Mouse (Mus musculus) midbrain, embryonic 13.5 days (tissue): ENCODE measurements around the gene Tmprss4. TPM values are rescaled to one million over a fixed set of nuclear protein-coding genes. Genes with fewer than 3 reads are reported as not detected.

ENCODE experiments used
- ATAC-seq: fragments of 200-750 bp; cut with Nextera tagmentation; 2 replicates; pipeline ENCODE4 v1.8.0; 2017; ENCODE audit warnings: mild to moderate bottlenecking, moderate TSS enrichment, moderate library complexity
- H3K27ac ChIP-seq: fragments of 300-500 bp; sonication (generic); 2 replicates; pipeline ENCODE4 v1.5.1; 2015; ENCODE audit warnings: inconsistent platforms, mild to moderate bottlenecking, moderate library complexity
- H3K27me3 ChIP-seq: fragments of 300-500 bp; sonication (generic); 2 replicates; pipeline ENCODE4 v1.6.1; 2015; ENCODE audit warnings: mild to moderate bottlenecking, inconsistent platforms
- H3K36me3 ChIP-seq: fragments of 300-500 bp; sonication (generic); 2 replicates; pipeline ENCODE4 v1.6.1; 2015; ENCODE audit warnings: mild to moderate bottlenecking, inconsistent platforms
- H3K4me1 ChIP-seq: fragments of 300-500 bp; sonication (generic); replicated peaks from 2 replicates; pipeline ENCODE4 v1.6.1; 2015; ENCODE audit warnings: inconsistent platforms
- H3K4me2 ChIP-seq: fragments of 300-500 bp; sonication (generic); replicated peaks from 2 replicates; pipeline ENCODE4 v1.6.1; 2015; ENCODE audit warnings: moderate library complexity, mild to moderate bottlenecking, inconsistent platforms
- H3K4me3 ChIP-seq: fragments of 300-500 bp; sonication (generic); replicated peaks from 2 replicates; pipeline ENCODE4 v1.5.1; 2015; ENCODE audit warnings: mild to moderate bottlenecking, inconsistent platforms
- H3K9ac ChIP-seq: fragments of 300-500 bp; sonication (generic); replicated peaks from 2 replicates; pipeline ENCODE4 v1.6.1; 2015; ENCODE audit warnings: mild to moderate bottlenecking, inconsistent platforms
- H3K9me3 ChIP-seq: fragments of 300-500 bp; sonication (generic); 2 replicates; pipeline ENCODE4 v1.6.1; 2016; ENCODE audit warnings: mild to moderate bottlenecking, inconsistent platforms
- WGBS: fragments of 180-500 bp; shearing (Covaris S2); methylation state at CpG from one replicate; pipeline ENCODE4 v1.1.7; 2015; 5-methylcytosine and 5-hydroxymethylcytosine counted together
- polyA plus RNA-seq: library from polyadenylated mRNA; unstranded; fragments of >200 nt; fragmentation: Nextera tagmentation; extraction: Ambion mirVana; gene quantifications from 2 replicates; pipeline ENCODE4 v1.2.1, GENCODE M21; 2015

Tmprss4 gene
- polyA plus RNA-seq, 1 experiment from 2014 or later: not detected

DNA sequence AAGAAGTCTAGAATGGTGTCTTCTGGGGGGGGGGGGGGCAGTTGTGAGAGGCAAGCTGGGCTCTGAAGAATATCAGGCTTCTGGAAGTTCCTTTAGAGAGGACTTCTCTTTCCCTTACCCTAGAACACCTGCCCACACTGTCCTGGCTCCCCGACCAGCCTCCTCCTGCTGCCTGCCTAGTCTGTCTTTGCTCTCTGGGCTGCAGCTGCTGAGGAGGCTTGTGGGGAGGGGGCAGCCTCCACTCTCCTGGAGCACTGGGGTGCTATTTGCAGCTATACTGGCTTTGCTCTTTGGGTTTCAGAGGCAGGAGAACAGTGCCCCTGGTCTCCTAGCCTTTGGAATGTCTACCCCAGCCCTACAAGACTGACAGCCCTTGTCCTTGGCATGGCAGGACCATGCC, 53.0 kb downstream of the Tmprss4 start:
- Histone ChIP-seq H3K4me3 (no peak overlapping the region), H3K27me3 (peaks cover 45% of the 10 kb centered on the region), H3K9me3 (no peaks in the 10 kb centered on the region), H3K36me3 (no peaks in the 10 kb centered on the region), H3K4me2 (no peak overlapping the region), H3K27ac (no peak overlapping the region), H3K4me1 (peaks cover 3% of the 10 kb centered on the region), H3K9ac (no peak overlapping the region)
- WGBS: 82% methylated on average over 1 of the region's 1 CpGs
- no peak for ATAC-seq

DNA sequence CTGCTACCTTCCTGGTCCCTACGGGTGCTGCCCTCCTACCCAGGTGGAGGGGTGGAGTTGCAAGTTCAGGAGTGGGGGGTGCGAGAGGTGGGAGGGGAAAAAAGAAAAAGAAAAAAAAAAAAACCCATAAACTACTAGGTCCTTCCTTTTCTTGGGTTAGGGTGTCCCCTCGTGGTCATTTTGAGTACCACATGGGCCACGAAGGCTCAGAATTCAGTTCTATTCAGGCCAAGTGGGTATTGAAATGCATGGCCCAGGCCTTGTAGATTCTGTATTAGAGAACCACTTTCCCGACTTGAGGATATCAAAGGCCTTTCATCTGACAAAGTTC, 57.7 kb downstream of the Tmprss4 start:
- peak overlapping the region; percentile 70 for H3K4me2 ChIP-seq
- peak overlapping the region; percentile 36 for H3K4me3 ChIP-seq
- peaks cover 87% of the 10 kb centered on the region for H3K27me3 ChIP-seq
- H3K27ac ChIP-seq: no peak overlapping the region
- H3K36me3 ChIP-seq: no peaks in the 10 kb centered on the region
- peaks cover 8% of the 10 kb centered on the region for H3K4me1 ChIP-seq
- under 1% methylated on average over 5 of the region's 5 CpGs for WGBS
- H3K9ac ChIP-seq: peak overlapping the region; percentile 59
- H3K9me3 ChIP-seq: no peaks in the 10 kb centered on the region
- ATAC-seq: peak; percentile 3; the same call in 1 of the 2 replicates

DNA sequence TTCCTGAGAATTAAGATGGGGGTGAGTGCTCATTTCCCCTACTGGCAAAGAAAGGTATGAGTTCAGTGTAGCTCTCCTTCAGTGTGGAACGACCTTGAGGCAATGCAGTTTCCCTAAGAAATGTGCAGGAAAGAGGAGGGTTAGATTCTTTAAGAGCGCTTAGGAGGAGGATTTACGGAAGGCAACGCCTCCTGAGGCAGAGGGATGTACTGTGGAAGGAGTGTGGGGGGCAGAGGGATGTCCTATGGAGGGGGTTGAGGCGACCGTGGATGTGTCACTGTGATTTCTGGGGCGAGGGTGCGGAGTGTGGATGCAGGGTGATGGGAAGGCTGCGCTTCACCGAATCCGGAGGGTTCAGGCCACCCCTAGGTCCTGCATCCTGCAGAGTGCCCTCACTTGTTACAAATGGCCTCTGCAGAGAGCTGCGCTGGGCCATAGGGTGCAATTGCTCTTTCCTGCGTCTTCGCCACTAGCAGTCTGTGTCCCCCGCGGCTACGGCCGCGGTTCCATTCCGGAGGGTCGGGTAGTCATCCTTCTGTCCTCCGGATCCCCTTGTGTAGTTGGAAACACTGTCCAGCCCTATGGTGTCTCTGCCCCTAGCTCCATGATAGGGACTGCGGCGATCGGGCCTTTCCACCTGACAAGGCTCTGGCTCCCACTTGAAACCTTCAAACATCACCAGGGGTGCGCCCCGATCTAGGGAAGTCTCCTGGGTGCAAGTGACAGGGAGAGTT, 58.2 kb downstream of the Tmprss4 start:
- H3K4me1 ChIP-seq: peaks cover 8% of the 10 kb centered on the region
- H3K4me3 ChIP-seq: peak overlapping the region; percentile 36
- 4% methylated on average over 27 of the region's 27 CpGs for WGBS
- H3K27me3 ChIP-seq: peaks cover 92% of the 10 kb centered on the region
- peak; percentile 66; the same call in 1 of the 2 replicates for ATAC-seq
- H3K4me2 ChIP-seq: peak overlapping the region; percentile 70
- no peaks in the 10 kb centered on the region for H3K36me3 ChIP-seq
- no peak overlapping the region for H3K27ac ChIP-seq
- no peaks in the 10 kb centered on the region for H3K9me3 ChIP-seq
- H3K9ac ChIP-seq: peak overlapping the region; percentile 59

DNA sequence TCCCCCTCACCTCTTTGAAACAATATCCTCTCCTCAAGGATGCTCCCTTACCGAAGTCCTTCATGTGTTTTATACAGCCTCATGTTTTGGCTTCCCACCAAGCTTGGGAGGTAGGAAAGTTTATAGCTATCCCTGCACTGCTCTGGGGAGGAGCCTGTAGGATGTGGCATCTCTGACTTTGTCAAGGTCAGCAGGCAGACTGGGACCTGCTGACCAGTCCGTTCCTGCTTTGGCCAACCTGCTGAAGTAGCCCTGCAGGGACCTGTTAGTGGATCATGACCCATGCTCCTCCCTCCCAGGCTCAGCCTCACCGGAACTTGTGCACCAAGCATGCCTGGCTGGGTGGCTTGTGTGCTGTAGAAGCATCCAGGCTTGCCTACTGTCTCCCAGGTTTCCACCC, 61.2 kb downstream of the Tmprss4 start:
- Histone ChIP-seq H3K27ac (no peak overlapping the region), H3K9ac (no peak overlapping the region), H3K4me3 (no peak overlapping the region), H3K36me3 (no peaks in the 10 kb centered on the region), H3K4me1 (peaks cover 23% of the 10 kb centered on the region), H3K4me2 (no peak overlapping the region), H3K27me3 (peaks cover 95% of the 10 kb centered on the region), H3K9me3 (no peaks in the 10 kb centered on the region)
- ATAC-seq: no peak
- WGBS: 70% methylated on average over 3 of the region's 3 CpGs

DNA sequence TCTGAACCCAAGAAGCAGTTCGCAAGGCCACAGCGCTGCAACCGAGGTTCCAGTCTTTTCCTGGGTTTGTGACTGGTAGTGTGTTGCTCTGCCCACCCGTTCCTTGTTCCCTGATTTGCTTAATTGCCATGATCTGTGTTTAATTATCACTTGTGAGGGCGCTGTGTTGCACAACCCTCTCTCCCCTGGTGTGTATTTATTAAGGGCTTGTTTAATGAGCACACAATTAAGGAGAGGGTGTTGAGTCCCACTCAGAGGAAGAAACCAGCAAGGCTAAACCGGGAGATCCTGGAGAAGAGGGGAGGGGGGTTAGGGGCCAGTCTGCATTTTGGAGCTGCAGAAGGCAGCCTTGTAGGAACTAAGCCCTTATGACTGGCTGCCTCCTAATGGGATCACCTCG, 62.9 kb downstream of the Tmprss4 start:
- H3K27me3 ChIP-seq: peaks cover 100% of the 10 kb centered on the region
- WGBS: 58% methylated on average over 7 of the region's 7 CpGs
- H3K27ac ChIP-seq: no peak overlapping the region
- peaks cover 20% of the 10 kb centered on the region for H3K4me1 ChIP-seq
- H3K9ac ChIP-seq: no peak overlapping the region
- H3K4me2 ChIP-seq: no peak overlapping the region
- H3K4me3 ChIP-seq: no peak overlapping the region
- ATAC-seq: no peak
- H3K9me3 ChIP-seq: no peaks in the 10 kb centered on the region
- H3K36me3 ChIP-seq: no peaks in the 10 kb centered on the region

DNA sequence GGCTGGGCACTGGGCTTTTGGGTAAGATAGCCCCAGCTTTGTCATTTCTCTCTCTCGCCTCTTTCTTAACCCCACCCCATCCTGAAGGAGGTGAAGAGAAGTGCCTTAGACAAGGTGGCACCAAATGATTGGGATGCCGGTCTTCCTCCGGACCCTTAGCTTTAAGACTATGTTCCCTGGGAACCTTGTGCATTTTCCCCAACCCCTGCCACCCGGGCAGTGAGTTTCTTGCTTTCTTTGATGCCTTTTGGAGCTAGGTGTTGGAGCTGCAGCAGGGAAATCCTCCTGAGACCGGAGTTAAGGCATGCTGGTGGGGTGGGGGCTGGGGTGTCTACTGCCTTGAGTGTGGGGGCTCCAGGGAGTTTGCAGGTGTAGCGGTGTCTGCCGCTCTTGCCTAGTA, 64.8 kb downstream of the Tmprss4 start:
- H3K27ac ChIP-seq: no peak overlapping the region
- peak overlapping the region; percentile 88 for H3K4me2 ChIP-seq
- H3K9me3 ChIP-seq: no peaks in the 10 kb centered on the region
- 4% methylated on average over 7 of the region's 7 CpGs for WGBS
- H3K4me1 ChIP-seq: peaks cover 15% of the 10 kb centered on the region
- H3K36me3 ChIP-seq: no peaks in the 10 kb centered on the region
- peak overlapping the region; percentile 65; the same call in 1 of the 2 replicates for H3K9ac ChIP-seq
- no peak for ATAC-seq
- H3K27me3 ChIP-seq: peaks cover 100% of the 10 kb centered on the region
- peak overlapping the region; percentile 52 for H3K4me3 ChIP-seq

DNA sequence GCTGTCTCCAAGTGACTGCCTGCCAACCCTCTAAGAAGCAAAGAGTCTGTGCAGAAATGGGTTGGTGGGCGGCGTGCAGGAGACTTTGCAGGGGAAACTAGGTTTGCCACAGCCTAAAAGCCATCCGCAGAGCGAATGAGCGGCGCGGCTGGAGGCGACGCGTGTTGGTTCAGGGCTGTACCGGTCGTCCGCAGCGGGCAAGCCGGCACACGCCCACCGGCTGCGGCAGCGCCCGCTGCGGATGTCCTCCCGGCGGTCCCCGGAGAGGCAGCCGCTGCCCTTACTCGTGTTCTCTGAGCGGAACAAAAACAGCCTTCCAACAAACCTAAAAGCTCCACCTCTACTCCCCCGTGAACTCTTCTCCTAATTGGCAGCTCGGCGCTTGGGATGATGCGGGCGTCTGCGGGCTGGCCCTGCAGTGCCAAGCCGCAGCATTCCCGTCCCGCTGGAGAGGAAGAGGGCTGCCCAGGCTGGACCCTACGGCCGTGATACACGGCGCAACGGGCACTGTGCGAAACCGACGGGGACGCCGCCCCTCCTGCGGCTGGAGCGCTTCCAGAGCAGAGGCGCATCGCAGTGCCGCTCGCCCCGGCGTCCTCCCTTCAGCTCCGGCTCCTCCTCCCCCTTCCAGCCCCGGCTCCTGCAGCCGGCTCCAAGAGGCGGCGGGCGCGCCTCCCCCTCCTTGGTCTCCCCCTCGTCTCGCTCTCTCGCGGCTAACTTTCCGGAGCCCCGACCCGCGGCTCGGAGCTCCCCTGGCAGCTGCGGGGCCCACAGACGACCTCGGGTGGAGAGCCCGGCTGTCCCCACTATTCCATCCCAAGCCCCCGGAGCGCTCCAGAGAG, 65.5 kb downstream of the Tmprss4 start, which contains the start of gene Scn4b:
Gene Scn4b (plus strand): TSS at position 205 of the 842 bp plus-strand sequence.
- Histone ChIP-seq H3K27me3 (peaks cover 97% of the 10 kb centered on the region), H3K4me3 (peak within 1 kb of the TSS; percentile 52), H3K36me3 (no peaks in the 10 kb centered on the region), H3K4me1 (peaks cover 15% of the 10 kb centered on the region), H3K9ac (peak within 1 kb of the TSS; percentile 65), H3K9me3 (no peaks in the 10 kb centered on the region), H3K27ac (no peak within 1 kb of the TSS), H3K4me2 (peak within 1 kb of the TSS; percentile 88)
- WGBS: under 1% methylated on average over 67 of the region's 76 CpGs
- peak; percentile 62 for ATAC-seq

DNA sequence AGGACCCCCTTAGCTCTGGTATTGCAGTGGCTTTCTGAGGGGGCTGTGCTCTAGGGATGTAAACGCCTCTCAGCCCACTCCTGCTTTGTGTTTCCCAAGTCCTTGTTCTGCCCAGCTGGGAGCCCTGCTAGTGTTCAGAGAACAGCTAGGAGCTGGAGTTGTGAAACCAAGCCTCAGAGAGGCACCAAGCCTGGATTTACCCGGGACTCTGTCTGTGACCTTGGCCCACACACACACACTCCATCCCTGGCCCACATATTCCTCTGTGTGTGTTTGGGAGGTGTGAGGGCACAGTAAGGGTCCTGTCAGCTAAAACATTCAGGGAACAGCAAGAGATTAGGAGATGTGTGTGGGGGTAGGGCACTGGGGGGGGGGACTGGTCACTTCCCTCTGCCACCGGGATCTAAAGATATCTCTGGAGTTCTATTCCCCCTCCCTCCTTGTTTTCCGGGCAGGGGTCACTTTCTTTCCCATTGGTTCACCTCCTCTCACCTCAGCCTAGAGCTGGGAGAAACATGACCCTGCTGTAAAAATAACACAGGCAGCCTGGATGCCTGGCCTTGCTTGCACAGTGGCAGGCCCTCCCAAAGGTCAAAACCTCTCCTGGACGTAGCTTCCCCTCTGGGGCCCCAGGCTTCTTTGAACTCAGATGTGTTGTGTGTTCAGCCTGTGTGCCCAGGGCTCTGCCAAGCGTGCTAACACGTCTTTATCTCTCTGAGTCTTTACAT, 67.3 kb downstream of the Tmprss4 start:
- H3K27ac ChIP-seq: no peak overlapping the region
- no peak for ATAC-seq
- H3K4me2 ChIP-seq: no peak overlapping the region
- H3K4me3 ChIP-seq: no peak overlapping the region
- peaks cover 15% of the 10 kb centered on the region for H3K4me1 ChIP-seq
- H3K36me3 ChIP-seq: no peaks in the 10 kb centered on the region
- peaks cover 87% of the 10 kb centered on the region for H3K27me3 ChIP-seq
- H3K9me3 ChIP-seq: no peaks in the 10 kb centered on the region
- H3K9ac ChIP-seq: no peak overlapping the region
- 10% methylated on average over 7 of the region's 7 CpGs for WGBS

DNA sequence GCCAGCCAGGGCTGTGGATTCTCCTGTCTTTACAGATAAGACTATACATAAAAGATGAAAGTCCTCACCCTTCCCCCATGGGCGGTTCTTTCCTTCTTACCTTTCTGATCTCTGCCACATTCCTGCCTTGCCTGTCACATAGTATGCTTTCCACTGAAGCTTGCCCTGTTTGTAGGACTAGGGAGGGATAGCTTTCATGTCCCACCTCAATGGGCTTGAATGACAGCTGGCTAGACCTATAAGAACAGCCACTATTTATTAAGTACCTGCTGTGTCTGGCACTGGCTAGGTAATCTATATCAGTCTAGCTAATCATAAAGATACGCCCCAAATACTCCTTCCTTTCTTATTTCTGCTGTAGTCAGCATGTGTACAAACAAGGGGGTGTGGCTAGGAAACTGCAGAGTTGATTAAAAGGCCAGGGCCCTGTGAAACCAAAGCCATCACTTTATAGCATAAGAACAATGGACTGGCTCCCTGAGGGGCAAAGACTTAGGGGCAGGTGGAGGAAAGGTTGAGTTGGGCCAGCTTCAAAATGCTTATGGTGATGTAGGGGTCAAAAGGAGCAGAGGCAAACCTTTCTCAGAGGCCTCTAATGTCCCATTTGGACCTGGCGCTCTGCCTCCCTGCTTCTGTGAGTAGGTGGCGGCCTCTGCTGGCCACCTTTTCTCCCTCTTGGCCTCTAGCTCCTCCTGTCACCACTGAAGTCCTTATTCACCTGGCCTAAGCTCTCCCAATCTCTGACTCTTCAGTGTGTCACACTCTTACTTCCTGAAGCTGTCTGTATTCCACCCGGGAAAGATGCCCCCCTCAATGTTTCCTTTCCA, 70.2 kb downstream of the Tmprss4 start:
- no peak overlapping the region for H3K4me2 ChIP-seq
- H3K9ac ChIP-seq: no peak overlapping the region
- no peak overlapping the region for H3K27ac ChIP-seq
- no peak for ATAC-seq
- H3K4me3 ChIP-seq: no peak overlapping the region
- H3K4me1 ChIP-seq: peaks cover 10% of the 10 kb centered on the region
- WGBS: 19% methylated on average over 5 of the region's 5 CpGs
- peaks cover 58% of the 10 kb centered on the region for H3K27me3 ChIP-seq
- no peaks in the 10 kb centered on the region for H3K36me3 ChIP-seq
- H3K9me3 ChIP-seq: no peaks in the 10 kb centered on the region

DNA sequence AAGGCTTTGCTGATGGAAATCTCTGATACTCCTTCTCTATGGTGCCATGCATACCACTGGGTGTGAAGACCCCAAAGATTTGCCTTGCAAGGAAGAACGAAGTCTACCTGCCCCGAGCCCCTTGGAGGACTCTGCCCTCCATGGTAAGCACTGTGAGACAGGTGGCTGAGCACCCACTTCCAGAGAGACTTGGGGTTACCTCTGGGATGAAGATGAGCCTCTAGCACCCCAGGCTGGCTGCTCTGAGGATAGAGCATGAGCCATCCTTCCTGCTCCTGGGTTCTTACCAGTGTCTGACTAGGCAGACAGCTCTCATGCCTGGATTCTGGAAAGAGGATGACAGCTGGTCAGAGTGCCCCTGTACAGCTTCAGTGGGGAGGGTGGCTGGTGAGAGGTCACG, 73.8 kb downstream of the Tmprss4 start:
- Histone ChIP-seq H3K9me3 (no peaks in the 10 kb centered on the region), H3K36me3 (peaks cover 19% of the 10 kb centered on the region), H3K4me1 (no peaks in the 10 kb centered on the region), H3K27me3 (peaks cover 24% of the 10 kb centered on the region), H3K4me3 (no peak overlapping the region), H3K9ac (no peak overlapping the region), H3K27ac (no peak overlapping the region), H3K4me2 (no peak overlapping the region)
- WGBS: 79% methylated on average over 3 of the region's 3 CpGs
- ATAC-seq: no peak

DNA sequence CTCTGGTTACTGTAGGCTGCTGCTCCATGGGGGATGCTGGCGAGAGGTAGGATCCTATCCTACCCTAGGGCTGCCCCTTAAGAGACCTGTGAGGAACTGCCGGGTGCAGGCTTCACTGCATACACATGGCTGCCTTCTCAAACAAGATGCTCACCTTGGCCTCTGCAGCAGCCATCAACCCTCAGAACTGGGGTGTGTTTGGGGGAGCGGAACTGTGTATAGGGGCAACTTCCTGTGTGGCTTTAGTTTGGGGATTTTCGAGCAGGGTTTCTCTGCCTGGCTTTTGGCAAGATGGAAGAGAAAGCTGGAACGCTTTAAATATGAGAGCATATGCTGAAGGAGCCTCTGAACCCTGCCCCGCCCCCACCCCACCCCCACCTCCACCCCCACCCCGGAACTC, 77.0 kb downstream of the Tmprss4 start:
- Histone ChIP-seq H3K36me3 (peaks cover 20% of the 10 kb centered on the region), H3K4me1 (peaks cover 7% of the 10 kb centered on the region), H3K27ac (no peak overlapping the region), H3K4me2 (no peak overlapping the region), H3K27me3 (peaks cover 5% of the 10 kb centered on the region), H3K4me3 (no peak overlapping the region), H3K9me3 (no peaks in the 10 kb centered on the region), H3K9ac (no peak overlapping the region)
- WGBS: 51% methylated on average over 7 of the region's 7 CpGs
- ATAC-seq: no peak
